ENCODE assay signal across 10 mouse cellular contexts in the genomic region with DNA sequence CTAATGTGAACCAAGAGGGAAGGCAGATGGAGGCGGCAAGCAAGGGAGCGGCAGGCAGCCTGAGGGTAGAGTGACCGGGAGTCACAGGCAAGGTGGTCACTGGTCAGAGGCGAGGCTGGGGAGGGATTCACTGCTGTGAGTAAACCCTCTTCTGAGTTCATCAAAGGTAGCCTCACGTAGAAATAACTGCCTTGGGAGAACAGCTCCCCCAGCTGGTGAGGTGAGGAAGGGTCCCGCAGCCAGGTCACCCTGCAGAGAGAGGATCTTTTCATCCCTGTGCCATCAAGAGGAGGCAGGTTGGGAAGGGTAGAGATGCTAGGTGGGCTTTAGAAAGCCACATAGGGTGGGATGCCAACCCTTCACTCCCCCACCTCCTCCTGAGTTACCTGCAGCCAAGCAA. TPM values are rescaled to one million over a fixed set of nuclear protein-coding genes. Genes with fewer than 3 reads are reported as not detected.
DNase-seq lines count a peak whose midpoint lies in the region; ATAC-seq and TF ChIP-seq lines count a peak whose summit lies in the region.
"Had no signal": no experiment of that assay in that cellular context is flagged by ENCODE, and none has a peak within 500 bp of the region (broad histone marks: within the 10 kb centered on the region; RNA-seq: fewer than 3 reads in every experiment).

No protein-coding gene starts in this region.

- peak; percentile 19 for DNase-seq in heart, adult 8-10 months (ENCODE audit: low spot score)
- peak; percentile 61 for DNase-seq in adrenal gland, adult 2 months
- peak; percentile 55 to 68 for DNase-seq in heart, postnatal 14 days
- DNase-seq in limb, embryonic 10.5 days (ENCODE audit: low spot score) = peak; percentile 46
- peak; percentile 24 to 41 for DNase-seq in spleen, postnatal 14 days (ENCODE audit: low spot score in 2 of 2)

- H3K9ac ChIP-seq in heart, embryonic 12.5 days = no peak overlapping the region
- no peak overlapping the region for H3K9ac ChIP-seq in forebrain, embryonic 15.5 days (replicated peaks)
- H3K9ac ChIP-seq: hindbrain, embryonic 15.5 days had no signal

- no peak overlapping the region for H3ac ChIP-seq in C2C12 (ENCODE audit: control insufficient read depth, insufficient read length, low read depth)

- no peak overlapping the region for H3K27ac ChIP-seq in heart, embryonic 12.5 days (ENCODE audit: poor library complexity, severe bottlenecking)
- peak overlapping the region; percentile 25; the same call in 1 of the 2 replicates for H3K27ac ChIP-seq in limb, embryonic 10.5 days
- no peak overlapping the region for H3K27ac ChIP-seq in forebrain, embryonic 15.5 days (replicated peaks)
- H3K27ac ChIP-seq: hindbrain, embryonic 15.5 days had no signal

- intact Hi-C loops in heart, postnatal 14 days (cut with DNase I) = loop anchor here (1.0 kb wide), 2 partner anchors 51 to 85 kb away; a partner anchor contains a TSS

- peaks cover 60% of the 10 kb centered on the region for H3K27me3 ChIP-seq in heart, embryonic 12.5 days (replicated peaks)
- peaks cover 36% of the 10 kb centered on the region for H3K27me3 ChIP-seq in C2C12 (ENCODE audit: control insufficient read depth, insufficient read depth, insufficient read length)
- H3K27me3 ChIP-seq in limb, embryonic 10.5 days (ENCODE audit: low read depth, poor library complexity, severe bottlenecking) = peaks cover 14% of the 10 kb centered on the region; the same call in 1 of the 2 replicates
- H3K27me3 ChIP-seq in forebrain, embryonic 15.5 days = no peaks in the 10 kb centered on the region
- H3K27me3 ChIP-seq: hindbrain, embryonic 15.5 days had no signal

- H3K4me3 ChIP-seq in heart, embryonic 12.5 days = no peak overlapping the region
- H3K4me3 ChIP-seq in C2C12 (ENCODE audit: insufficient read depth, poor library complexity, severe bottlenecking) = no peak overlapping the region
- H3K4me3 ChIP-seq in limb, embryonic 10.5 days = no peak overlapping the region
- no peak overlapping the region for H3K4me3 ChIP-seq in forebrain, embryonic 15.5 days
- H3K4me3 ChIP-seq: hindbrain, embryonic 15.5 days; myocyte had no signal

- no peaks in the 10 kb centered on the region for H3K79me3 ChIP-seq in C2C12 (ENCODE audit: low read depth)

- H3K9me3 ChIP-seq in heart, embryonic 12.5 days (replicated peaks) = no peaks in the 10 kb centered on the region
- no peaks in the 10 kb centered on the region for H3K9me3 ChIP-seq in limb, embryonic 10.5 days (replicated peaks)
- no peaks in the 10 kb centered on the region for H3K9me3 ChIP-seq in forebrain, embryonic 15.5 days
- H3K9me3 ChIP-seq: hindbrain, embryonic 15.5 days had no signal

- TF ChIP-seq CTCF in C2C12 (IDR thresholded peaks at IDR 0.05; ENCODE audit: control insufficient read depth, insufficient read depth, insufficient read length) = peak; percentile 66

- no peak overlapping the region for H3K4me2 ChIP-seq in heart, embryonic 12.5 days
- no peak overlapping the region for H3K4me2 ChIP-seq in forebrain, embryonic 15.5 days (replicated peaks)
- H3K4me2 ChIP-seq: hindbrain, embryonic 15.5 days had no signal

- 17% methylated on average over 6 of the region's 6 CpGs for WGBS in heart, embryonic 12.5 days
- WGBS in limb, embryonic 10.5 days = 24% methylated on average over 6 of the region's 6 CpGs
- WGBS in forebrain, embryonic 15.5 days = 33% methylated on average over 6 of the region's 6 CpGs

- ATAC-seq in heart, embryonic 12.5 days (ENCODE audit: insufficient number of reproducible peaks, low FRiP score) = no peak
- no peak for ATAC-seq in forebrain, embryonic 15.5 days (replicated peaks)

- peaks cover 2% of the 10 kb centered on the region for H3K4me1 ChIP-seq in heart, embryonic 12.5 days (replicated peaks)
- peaks cover 51% of the 10 kb centered on the region for H3K4me1 ChIP-seq in limb, embryonic 10.5 days
- peaks cover 3% of the 10 kb centered on the region; the same call in 1 of the 2 replicates for H3K4me1 ChIP-seq in forebrain, embryonic 15.5 days
- H3K4me1 ChIP-seq: hindbrain, embryonic 15.5 days had no signal

- H3K79me2 ChIP-seq in C2C12 (ENCODE audit: control insufficient read depth, insufficient read depth) = no peaks in the 10 kb centered on the region

- H3K36me3 ChIP-seq in heart, embryonic 12.5 days = no peaks in the 10 kb centered on the region
- no peaks in the 10 kb centered on the region for H3K36me3 ChIP-seq in C2C12 (ENCODE audit: control insufficient read depth, insufficient read depth)
- H3K36me3 ChIP-seq in limb, embryonic 10.5 days = no peaks in the 10 kb centered on the region
- no peaks in the 10 kb centered on the region for H3K36me3 ChIP-seq in forebrain, embryonic 15.5 days
- H3K36me3 ChIP-seq: hindbrain, embryonic 15.5 days had no signal

TF ChIP-seq in C2C12, 6 proteins besides CTCF, POLR2A, EP300 and RAD21:
- no peak for TF ChIP-seq MYOG (IDR thresholded peaks at IDR 0.05; ENCODE audit: control insufficient read depth, extremely low read depth, insufficient read length)
- no peak for TF ChIP-seq MAX (IDR thresholded peaks at IDR 0.05)
- TF ChIP-seq MYOD1 (IDR thresholded peaks at IDR 0.05; ENCODE audit: control insufficient read depth, insufficient read length, low read depth) = no peak
- TF ChIP-seq CEBPB (IDR thresholded peaks at IDR 0.05; ENCODE audit: low read depth) = no peak
- TF ChIP-seq FOSL1 (IDR thresholded peaks at IDR 0.05; ENCODE audit: insufficient read depth, low read length, poor library complexity, severe bottlenecking) = no peak
- no peak for TF ChIP-seq USF1 (IDR thresholded peaks at IDR 0.05; ENCODE audit: low read depth)

RNA-seq across cellular contexts. Expression of a gene that starts 4.7 kb away (rescaled TPM):
- not detected for total RNA-seq in heart, adult 8-10 months (2022)
- not detected in 2 replicates for polyA plus RNA-seq in heart, embryonic 12.5 days (2016; fragmentation: Nextera tagmentation; extraction: Ambion mirVana)
- not detected for polyA plus RNA-seq in C2C12 (2012; fragmentation: generic; extraction: Trizol)
- not detected for total RNA-seq in adrenal gland, adult 2 months (2021)
- polyA plus RNA-seq in adrenal gland, adult 2 months (2012; rRNA removed) = 0.11 and 0.12 TPM in 2 replicates
- not detected for total RNA-seq in heart, postnatal 14 days (2021)
- polyA plus RNA-seq in limb, embryonic 10.5 days (2016; fragmentation: Nextera tagmentation; extraction: Ambion mirVana) = 0.05 and 0.11 TPM in 2 replicates
- not detected in 2 replicates for polyA plus RNA-seq in forebrain, embryonic 15.5 days (2015; fragmentation: Nextera tagmentation; extraction: Ambion mirVana)
- polyA plus RNA-seq: myocyte had no signal

RNA-seq across cellular contexts. Expression of a gene that starts 50.3 kb away (rescaled TPM):
- total RNA-seq in heart, adult 8-10 months (2022) = not detected
- 0.71 and 0.75 TPM in 2 replicates for polyA plus RNA-seq in heart, embryonic 12.5 days (2016; fragmentation: Nextera tagmentation; extraction: Ambion mirVana)
- polyA plus RNA-seq in C2C12 (2012; fragmentation: generic; extraction: Trizol) = not detected
- 1 to 10 TPM; 6.5 to 8.2 TPM for total RNA-seq in adrenal gland, adult 2 months (2021)
- 6.8 and 8.4 TPM in 2 replicates for polyA plus RNA-seq in adrenal gland, adult 2 months (2012; rRNA removed)
- total RNA-seq in heart, postnatal 14 days (2021) = not detected
- polyA plus RNA-seq in limb, embryonic 10.5 days (2016; fragmentation: Nextera tagmentation; extraction: Ambion mirVana) = 4.2 and 5.6 TPM in 2 replicates
- 15.7 and 17.9 TPM in 2 replicates for polyA plus RNA-seq in forebrain, embryonic 15.5 days (2015; fragmentation: Nextera tagmentation; extraction: Ambion mirVana)
- polyA plus RNA-seq: myocyte had no signal
